Mouse (Mus musculus): ENCODE data around the gene Ccdc51. TPM values are rescaled to one million over a fixed set of nuclear protein-coding genes. Genes with fewer than 3 reads are reported as not detected.

The Ccdc51 gene
- total and polyA plus RNA-seq, 2 experiments from 2014 or later = 5.1 to 8.4 TPM

DNA sequence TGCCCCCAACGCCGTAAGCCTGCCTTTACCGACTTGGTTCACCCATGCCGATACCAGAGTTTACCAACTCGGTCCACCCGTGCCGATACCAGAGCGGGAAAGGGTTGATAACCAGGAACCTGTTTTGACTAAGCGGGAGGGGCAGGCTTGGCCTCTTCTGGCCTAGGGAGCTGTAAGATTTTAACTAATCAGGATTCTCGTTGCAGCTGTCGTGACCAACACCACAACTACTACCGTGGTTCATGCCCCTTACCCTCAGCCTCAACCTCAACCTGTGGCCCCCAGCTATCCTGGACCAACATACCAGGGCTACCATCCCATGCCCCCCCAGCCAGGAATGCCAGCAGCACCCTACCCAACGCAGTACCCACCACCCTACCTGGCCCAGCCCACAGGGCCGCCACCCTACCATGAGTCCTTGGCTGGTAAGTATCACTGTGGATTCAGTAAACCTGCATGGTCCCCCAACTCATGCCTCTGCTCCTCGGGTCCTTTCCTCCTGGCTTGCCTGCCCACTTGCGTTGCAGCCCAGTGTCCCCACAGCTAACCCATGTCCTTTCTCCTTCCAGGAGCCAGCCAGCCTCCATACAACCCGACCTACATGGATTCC, 26.1 kb upstream of the Ccdc51 start:
- Histone ChIP-seq H3K4me1 (ENCODE audit: insufficient read depth, low read length) (peaks cover 16% of the 10 kb centered on the region), H3K27me3 (ENCODE audit: insufficient read depth, low read length) (no peaks in the 10 kb centered on the region), H3K36me3 (ENCODE audit: insufficient read depth, low read length) (peaks cover 18% of the 10 kb centered on the region; the same call in 1 of the 2 replicates), H3K9me3 (ENCODE audit: low read length) (no peaks in the 10 kb centered on the region), H3K4me2 (ENCODE audit: low read depth, low read length) (no peak overlapping the region), H3K27ac (no peak overlapping the region), H3K9ac (replicated peaks; ENCODE audit: low read length) (no peak overlapping the region), H3K4me3 (ENCODE audit: low read length) (no peak overlapping the region)
- DNase-seq (ENCODE audit: low spot score) = no peak
- TF ChIP-seq CTCF (IDR thresholded peaks at IDR 0.05; ENCODE audit: low read depth) = no peak
- 91% methylated on average over 17 of the region's 17 CpGs for WGBS
- no peak for ATAC-seq

DNA sequence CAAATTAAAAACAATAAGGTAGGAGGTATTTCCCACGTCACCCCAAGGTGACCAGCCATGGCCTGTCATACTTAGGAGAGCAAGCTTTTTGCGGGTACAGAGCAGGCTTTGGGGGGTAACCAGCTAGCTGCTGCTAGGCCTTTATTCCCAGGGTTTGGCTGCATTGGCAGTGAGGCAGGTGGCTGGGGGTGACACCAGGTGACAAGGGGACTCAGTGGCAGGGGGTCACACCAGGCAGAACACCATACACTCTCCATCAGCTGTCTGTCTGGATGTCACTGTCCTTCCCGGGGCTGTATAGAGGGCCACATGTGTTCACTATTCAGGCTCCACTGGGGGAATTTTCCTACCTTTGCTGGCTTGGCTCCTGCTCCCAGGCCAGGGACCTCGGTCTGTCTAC, 25.4 kb upstream of the Ccdc51 start:
- no peak for TF ChIP-seq CTCF (IDR thresholded peaks at IDR 0.05; ENCODE audit: low read depth)
- no peaks in the 10 kb centered on the region for H3K27me3 ChIP-seq (ENCODE audit: insufficient read depth, low read length)
- H3K4me1 ChIP-seq (ENCODE audit: insufficient read depth, low read length) = peaks cover 16% of the 10 kb centered on the region
- ATAC-seq (no peak), DNase-seq (ENCODE audit: low spot score) (no peak)
- no peaks in the 10 kb centered on the region for H3K9me3 ChIP-seq (ENCODE audit: low read length)
- no peak overlapping the region for H3K4me2 ChIP-seq (ENCODE audit: low read depth, low read length)
- H3K4me3 ChIP-seq (ENCODE audit: low read length) = no peak overlapping the region
- H3K36me3 ChIP-seq (ENCODE audit: insufficient read depth, low read length) = peaks cover 18% of the 10 kb centered on the region; the same call in 1 of the 2 replicates
- no peak overlapping the region for H3K27ac ChIP-seq
- H3K9ac ChIP-seq (replicated peaks; ENCODE audit: low read length) = no peak overlapping the region
- WGBS = 87% methylated on average over 4 of the region's 4 CpGs

DNA sequence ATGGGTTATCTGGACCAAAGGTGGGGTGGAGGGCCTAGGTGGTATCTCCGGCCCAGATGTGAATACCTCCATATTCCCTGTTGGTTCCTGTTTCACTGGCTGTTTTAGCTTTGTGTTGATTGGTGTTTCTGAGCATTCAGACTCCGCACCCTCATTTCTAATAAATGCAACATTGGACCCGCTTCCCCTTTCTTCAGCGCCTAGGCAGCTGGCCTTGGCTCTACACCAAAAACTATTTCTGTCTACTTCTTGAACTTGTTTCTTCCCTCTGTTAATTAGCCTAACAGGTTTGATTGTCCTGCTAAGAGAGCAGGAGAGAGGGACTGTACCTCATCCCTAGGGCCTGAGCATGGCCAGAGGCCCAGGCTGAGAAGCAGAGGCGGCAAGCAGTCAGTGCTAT, 24.8 kb upstream of the Ccdc51 start:
- ATAC-seq (no peak), DNase-seq (ENCODE audit: low spot score) (no peak)
- Histone ChIP-seq H3K9ac (replicated peaks; ENCODE audit: low read length) (no peak overlapping the region), H3K4me2 (ENCODE audit: low read depth, low read length) (no peak overlapping the region), H3K4me3 (ENCODE audit: low read length) (no peak overlapping the region), H3K27me3 (ENCODE audit: insufficient read depth, low read length) (no peaks in the 10 kb centered on the region), H3K27ac (no peak overlapping the region), H3K4me1 (ENCODE audit: insufficient read depth, low read length) (peaks cover 16% of the 10 kb centered on the region), H3K36me3 (ENCODE audit: insufficient read depth, low read length) (peaks cover 24% of the 10 kb centered on the region; the same call in 1 of the 2 replicates), H3K9me3 (ENCODE audit: low read length) (no peaks in the 10 kb centered on the region)
- WGBS = 95% methylated on average over 5 of the region's 5 CpGs
- no peak for TF ChIP-seq CTCF (IDR thresholded peaks at IDR 0.05; ENCODE audit: low read depth)

DNA sequence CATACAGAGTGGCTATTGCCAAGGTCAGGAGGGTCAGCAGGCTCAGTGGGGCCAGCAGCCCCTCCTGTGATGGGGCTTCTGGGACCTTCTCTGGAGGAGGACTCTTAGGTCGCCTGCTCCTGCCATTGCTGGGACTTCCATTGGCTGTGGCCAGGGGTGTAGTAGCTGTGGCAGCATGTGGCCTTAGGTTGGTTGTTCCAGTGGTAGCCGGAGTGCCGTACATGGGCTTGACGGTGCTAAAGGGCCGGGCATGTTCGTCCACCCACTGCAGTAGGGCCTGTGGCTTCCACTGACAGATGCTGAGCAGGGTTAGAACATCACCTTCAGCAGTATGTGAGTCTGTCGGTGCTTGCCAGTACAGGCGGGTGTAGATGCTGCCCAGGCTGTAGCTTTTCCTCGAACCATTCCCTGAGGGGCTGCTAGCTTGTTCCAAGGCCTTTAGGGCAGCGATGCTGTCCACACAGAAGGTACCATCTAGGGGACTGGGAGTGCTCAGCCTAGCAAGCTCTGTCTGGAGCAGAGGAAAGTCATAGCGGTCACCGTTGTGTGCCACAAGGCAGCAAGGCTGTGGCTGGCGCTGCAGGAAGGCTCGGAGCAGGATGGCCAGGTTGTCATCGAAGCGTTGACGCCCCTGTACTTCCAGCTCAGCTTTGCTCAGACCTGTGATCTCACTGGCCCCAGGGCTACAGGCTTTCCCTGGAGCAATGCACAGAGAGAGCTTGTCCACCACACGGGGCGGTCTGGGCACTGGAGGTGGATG, 24.1 kb upstream of the Ccdc51 start:
- H3K36me3 ChIP-seq (ENCODE audit: insufficient read depth, low read length) = peaks cover 30% of the 10 kb centered on the region
- peaks cover 16% of the 10 kb centered on the region for H3K4me1 ChIP-seq (ENCODE audit: insufficient read depth, low read length)
- no peaks in the 10 kb centered on the region for H3K9me3 ChIP-seq (ENCODE audit: low read length)
- 94% methylated on average over 19 of the region's 19 CpGs for WGBS
- H3K9ac ChIP-seq (replicated peaks; ENCODE audit: low read length) = peak overlapping the region; percentile 46; the same call in 1 of the 2 replicates
- peak overlapping the region; percentile 55 for H3K4me2 ChIP-seq (ENCODE audit: low read depth, low read length)
- no peak for DNase-seq (ENCODE audit: low spot score)
- H3K27me3 ChIP-seq (ENCODE audit: insufficient read depth, low read length) = no peaks in the 10 kb centered on the region
- no peak overlapping the region for H3K4me3 ChIP-seq (ENCODE audit: low read length)
- TF ChIP-seq CTCF (IDR thresholded peaks at IDR 0.05; ENCODE audit: low read depth) = no peak
- H3K27ac ChIP-seq = peak overlapping the region; percentile 83; the same call in 1 of the 2 replicates
- no peak for ATAC-seq

DNA sequence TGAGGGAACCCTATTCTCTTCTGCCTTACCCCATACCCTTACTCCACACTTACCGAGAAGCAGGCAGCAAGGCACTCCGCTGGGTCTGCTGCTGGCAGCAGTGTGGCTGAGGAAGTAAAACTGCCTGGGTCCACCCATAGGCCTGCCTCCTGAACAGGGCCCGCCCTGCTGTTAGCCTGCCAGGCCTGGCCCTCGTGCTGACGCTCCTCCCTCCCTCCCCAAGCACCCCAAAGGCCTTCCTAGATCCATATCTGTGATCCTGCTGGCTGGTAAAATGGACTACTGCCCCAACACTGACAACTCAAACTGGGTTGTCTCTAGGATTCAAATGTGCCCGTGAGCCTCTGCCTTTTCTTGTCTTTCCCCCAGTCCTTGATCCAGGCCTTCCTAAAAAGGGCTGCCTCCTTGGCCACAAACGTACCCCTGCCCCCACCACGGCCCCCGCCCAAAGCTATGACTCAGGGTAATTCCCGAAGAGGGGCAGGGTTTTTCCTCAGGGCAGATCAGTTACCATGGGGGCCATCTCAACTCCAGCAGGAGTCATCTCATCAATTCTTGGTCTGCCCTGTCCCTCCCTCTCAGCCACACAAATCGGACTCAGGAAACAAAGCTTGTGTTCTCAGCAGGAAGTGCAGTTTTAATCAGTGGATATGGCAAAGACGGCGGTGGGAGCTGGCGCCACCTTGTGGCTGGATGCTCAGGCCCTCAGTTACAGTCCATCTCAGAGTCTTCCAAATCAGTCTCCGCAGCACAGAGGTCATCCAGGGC, 23.0 kb upstream of the Ccdc51 start, which contains the start of gene Trex1:
Gene Trex1 (minus strand): TSS at position 599 of the 768 bp plus-strand sequence.
- Histone ChIP-seq H3K27ac (peak within 1 kb of the TSS; percentile 83), H3K4me3 (ENCODE audit: low read length) (peak within 1 kb of the TSS; percentile 34), H3K4me1 (ENCODE audit: insufficient read depth, low read length) (peaks cover 16% of the 10 kb centered on the region), H3K9ac (replicated peaks; ENCODE audit: low read length) (peak within 1 kb of the TSS; percentile 46), H3K4me2 (ENCODE audit: low read depth, low read length) (peak within 1 kb of the TSS; percentile 55), H3K27me3 (ENCODE audit: insufficient read depth, low read length) (no peaks in the 10 kb centered on the region), H3K9me3 (ENCODE audit: low read length) (no peaks in the 10 kb centered on the region), H3K36me3 (ENCODE audit: insufficient read depth, low read length) (peaks cover 42% of the 10 kb centered on the region)
- peak; percentile 80 for ATAC-seq
- TF ChIP-seq CTCF (IDR thresholded peaks at IDR 0.05; ENCODE audit: low read depth) = peak; percentile 98
- peak; percentile 91 for DNase-seq (ENCODE audit: low spot score)
- WGBS = 17% methylated on average over 15 of the region's 15 CpGs

DNA sequence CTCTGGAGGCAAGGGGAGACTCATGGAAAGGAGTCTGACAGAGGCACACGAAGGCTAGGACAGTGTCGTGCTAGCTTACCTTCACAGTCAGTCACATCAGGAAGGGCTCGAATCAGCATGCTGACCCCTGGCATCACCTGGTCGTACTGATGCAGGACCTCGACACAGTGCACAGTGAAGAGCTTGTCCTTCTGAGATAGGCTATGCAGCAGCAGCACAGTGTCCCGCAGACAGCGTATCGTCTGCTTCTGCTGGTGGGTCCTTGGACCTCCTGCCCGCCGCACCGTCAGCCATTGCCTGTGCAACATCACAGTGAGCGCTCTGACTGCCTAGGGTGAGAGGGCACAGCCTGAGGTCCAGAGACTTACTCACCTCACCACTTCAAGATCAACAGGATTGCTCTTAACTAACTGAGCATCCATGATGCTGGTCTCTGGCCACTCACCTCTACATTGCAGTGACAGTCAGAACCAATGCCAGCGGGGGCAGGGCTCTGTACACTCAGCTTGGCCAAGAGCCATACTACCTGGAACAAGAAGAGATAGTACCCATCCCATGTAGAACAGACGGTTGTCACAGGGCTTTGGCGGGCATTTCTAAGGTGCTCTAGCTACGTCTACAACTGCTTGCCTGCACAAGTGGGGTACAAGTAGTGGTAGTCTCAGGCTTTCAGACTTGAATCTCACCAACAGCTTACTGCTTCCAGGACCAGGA, 22.0 kb upstream of the Ccdc51 start:
- WGBS = 89% methylated on average over 16 of the region's 16 CpGs
- ATAC-seq = 0 out of 2 replicates have a peak, but pooled peaks have one; percentile 4

More for the DNA sequence above, 22.0 kb upstream of the Ccdc51 start:
- Histone ChIP-seq H3K4me2 (ENCODE audit: low read depth, low read length) (no peak overlapping the region), H3K4me3 (ENCODE audit: low read length) (no peak overlapping the region), H3K27ac (peak overlapping the region; percentile 83; the same call in 1 of the 2 replicates), H3K9ac (replicated peaks; ENCODE audit: low read length) (no peak overlapping the region), H3K4me1 (ENCODE audit: insufficient read depth, low read length) (peaks cover 11% of the 10 kb centered on the region), H3K9me3 (ENCODE audit: low read length) (no peaks in the 10 kb centered on the region), H3K27me3 (ENCODE audit: insufficient read depth, low read length) (no peaks in the 10 kb centered on the region), H3K36me3 (ENCODE audit: insufficient read depth, low read length) (peaks cover 52% of the 10 kb centered on the region)
- DNase-seq (ENCODE audit: low spot score) = no peak
- TF ChIP-seq CTCF (IDR thresholded peaks at IDR 0.05; ENCODE audit: low read depth) = no peak

All from hindbrain, postnatal 0 days (tissue).